Mouse (Mus musculus) cerebellum, postnatal 36 days (tissue): ENCODE measurements around the gene Ptgds.
A peak's percentile ranks its signal among the peaks of the same experiment; 100 is the strongest.

ENCODE experiments used
- DNase-seq, 2 experiments: peaks; one replicate each; pipeline ENCODE4 v3.0.0; 2021 to 2022; ENCODE audit warnings: mixed read lengths in 2 of 2

Ptgds gene

GRCm38 (mm10) chr2:25479551-25480311 is 9.9 kb upstream of the Ptgds start:
- DNase-seq = no peak

GRCm38 (mm10) chr2:25477967-25478675 is 8.3 kb upstream of the Ptgds start:
- peak; percentile 96 to 97 for DNase-seq

GRCm38 (mm10) chr2:25477541-25477940 is 7.7 kb upstream of the Ptgds start:
- peak in 1 of 2 experiments; percentile 34 for DNase-seq

- no peak for DNase-seq
Measured at GRCm38 (mm10) chr2:25472550-25472949, 2.7 kb upstream of the Ptgds start.

GRCm38 (mm10) chr2:25468962-25469915 is 607 bp downstream of the Ptgds start:
- DNase-seq = peak; percentile 64 to 68

- DNase-seq = no peak
Measured at GRCm38 (mm10) chr2:25467606-25468303, 2.1 kb downstream of the Ptgds start.

GRCm38 (mm10) chr2:25465816-25466635 is 3.8 kb downstream of the Ptgds start:
- DNase-seq = peak in 1 of 2 experiments; percentile 33

GRCm38 (mm10) chr2:25465256-25465655 is 4.6 kb downstream of the Ptgds start:
- no peak for DNase-seq

- peak; percentile 64 to 66 for DNase-seq
Measured at GRCm38 (mm10) chr2:25463630-25464029, 6.2 kb downstream of the Ptgds start.

GRCm38 (mm10) chr2:25461407-25461806 is 8.4 kb downstream of the Ptgds start:
- DNase-seq = peak in 1 of 2 experiments; percentile 28

GRCm38 (mm10) chr2:25460551-25461309 is 9.1 kb downstream of the Ptgds start, which contains the start of gene Paxx:
Paxx (minus strand) TSS chr2:25461094.
- DNase-seq = peak; percentile 92 to 94

- peak in 1 of 2 experiments; percentile 51 for DNase-seq
Measured at GRCm38 (mm10) chr2:25460135-25460534, 9.7 kb downstream of the Ptgds start.

- peak in 1 of 2 experiments; percentile 41 for DNase-seq
Measured at GRCm38 (mm10) chr2:25458911-25459310, 10.9 kb downstream of the Ptgds start.

GRCm38 (mm10) chr2:25457022-25457896 is 12.6 kb downstream of the Ptgds start:
- DNase-seq = peak; percentile 47 to 55

- DNase-seq = no peak
Measured at GRCm38 (mm10) chr2:25456205-25456953, 13.5 kb downstream of the Ptgds start, which contains the start of gene Clic3. Clic3 (plus strand) TSS chr2:25456838.

GRCm38 (mm10) chr2:25452951-25453350 is 16.9 kb downstream of the Ptgds start:
- no peak for DNase-seq

- DNase-seq = no peak
Measured at GRCm38 (mm10) chr2:25450853-25451647, 18.8 kb downstream of the Ptgds start.

- no peak for DNase-seq
Measured at GRCm38 (mm10) chr2:25442682-25443081, 27.2 kb downstream of the Ptgds start.
